Mouse (Mus musculus): ENCODE data around the gene Slc25a4. TPM values are rescaled to one million over a fixed set of nuclear protein-coding genes. Genes with fewer than 3 reads are reported as not detected.

The Slc25a4 gene
- polyA plus RNA-seq, 1 experiment from 2014 or later: 1,564 TPM

GRCm38 (mm10) chr8:46197673-46198072 is 13.4 kb downstream of the Slc25a4 start:
- H3K4me1 ChIP-seq (ENCODE audit: control insufficient read depth, insufficient read depth, low read length): no peaks in the 10 kb centered on the region
- H3K27me3 ChIP-seq (ENCODE audit: control insufficient read depth, insufficient read depth, low read length): no peaks in the 10 kb centered on the region
- no peak overlapping the region for H3K27ac ChIP-seq (ENCODE audit: low read depth, low read length)
- WGBS (ENCODE audit: insufficient replicate concordance): 81% methylated on average over 5 of the region's 5 CpGs
- H3K4me2 ChIP-seq: no peak overlapping the region
- peaks cover 3% of the 10 kb centered on the region; the same call in 1 of the 2 replicates for H3K36me3 ChIP-seq (ENCODE audit: control insufficient read depth, insufficient read depth, low read length)
- no peak overlapping the region; the same call in 1 of the 2 replicates for H3K4me3 ChIP-seq (ENCODE audit: low read depth, low read length)
- ATAC-seq (replicated peaks; ENCODE audit: insufficient number of reproducible peaks, low FRiP score, low TSS enrichment): no peak
- H3K9ac ChIP-seq (ENCODE audit: low read depth, low read length): no peak overlapping the region
- no peaks in the 10 kb centered on the region for H3K9me3 ChIP-seq (replicated peaks; ENCODE audit: control insufficient read depth, low read length)

- H3K27me3 ChIP-seq (ENCODE audit: control insufficient read depth, insufficient read depth, low read length): no peaks in the 10 kb centered on the region
- H3K4me2 ChIP-seq: no peak overlapping the region
- no peak overlapping the region for H3K4me3 ChIP-seq (ENCODE audit: low read depth, low read length)
- no peak for ATAC-seq (replicated peaks; ENCODE audit: insufficient number of reproducible peaks, low FRiP score, low TSS enrichment)
- H3K9me3 ChIP-seq (replicated peaks; ENCODE audit: control insufficient read depth, low read length): no peaks in the 10 kb centered on the region
- H3K9ac ChIP-seq (ENCODE audit: low read depth, low read length): no peak overlapping the region
- H3K27ac ChIP-seq (ENCODE audit: low read depth, low read length): no peak overlapping the region
- peaks cover 3% of the 10 kb centered on the region; the same call in 1 of the 2 replicates for H3K36me3 ChIP-seq (ENCODE audit: control insufficient read depth, insufficient read depth, low read length)
- H3K4me1 ChIP-seq (ENCODE audit: control insufficient read depth, insufficient read depth, low read length): no peaks in the 10 kb centered on the region
- WGBS (ENCODE audit: insufficient replicate concordance): 85% methylated on average over 3 of the region's 3 CpGs
These were observed 14.2 kb downstream of the Slc25a4 start for GRCm38 (mm10) chr8:46196877-46197276.

- Histone ChIP-seq H3K36me3 (ENCODE audit: control insufficient read depth, insufficient read depth, low read length) (peaks cover 3% of the 10 kb centered on the region; the same call in 1 of the 2 replicates), H3K4me3 (ENCODE audit: low read depth, low read length) (no peak overlapping the region), H3K9ac (ENCODE audit: low read depth, low read length) (no peak overlapping the region), H3K27me3 (ENCODE audit: control insufficient read depth, insufficient read depth, low read length) (no peaks in the 10 kb centered on the region), H3K4me1 (ENCODE audit: control insufficient read depth, insufficient read depth, low read length) (no peaks in the 10 kb centered on the region), H3K9me3 (replicated peaks; ENCODE audit: control insufficient read depth, low read length) (no peaks in the 10 kb centered on the region), H3K27ac (ENCODE audit: low read depth, low read length) (no peak overlapping the region), H3K4me2 (no peak overlapping the region)
- WGBS (ENCODE audit: insufficient replicate concordance): 84% methylated on average over 8 of the region's 8 CpGs
- no peak for ATAC-seq (replicated peaks; ENCODE audit: insufficient number of reproducible peaks, low FRiP score, low TSS enrichment)
These were observed 18.0 kb downstream of the Slc25a4 start for GRCm38 (mm10) chr8:46193100-46193499.

GRCm38 (mm10) chr8:46185361-46185760 is 25.7 kb downstream of the Slc25a4 start:
- Histone ChIP-seq H3K4me3 (ENCODE audit: low read depth, low read length) (no peak overlapping the region), H3K9ac (ENCODE audit: low read depth, low read length) (no peak overlapping the region), H3K36me3 (ENCODE audit: control insufficient read depth, insufficient read depth, low read length) (no peaks in the 10 kb centered on the region), H3K27me3 (ENCODE audit: control insufficient read depth, insufficient read depth, low read length) (no peaks in the 10 kb centered on the region), H3K4me2 (no peak overlapping the region), H3K27ac (ENCODE audit: low read depth, low read length) (no peak overlapping the region), H3K4me1 (ENCODE audit: control insufficient read depth, insufficient read depth, low read length) (no peaks in the 10 kb centered on the region), H3K9me3 (replicated peaks; ENCODE audit: control insufficient read depth, low read length) (no peaks in the 10 kb centered on the region)
- 6% methylated on average over 2 of the region's 2 CpGs for WGBS (ENCODE audit: insufficient replicate concordance)
- ATAC-seq (replicated peaks; ENCODE audit: insufficient number of reproducible peaks, low FRiP score, low TSS enrichment): no peak

- Histone ChIP-seq H3K9me3 (replicated peaks; ENCODE audit: control insufficient read depth, low read length) (no peaks in the 10 kb centered on the region), H3K27me3 (ENCODE audit: control insufficient read depth, insufficient read depth, low read length) (no peaks in the 10 kb centered on the region), H3K9ac (ENCODE audit: low read depth, low read length) (no peak overlapping the region), H3K4me3 (ENCODE audit: low read depth, low read length) (no peak overlapping the region), H3K36me3 (ENCODE audit: control insufficient read depth, insufficient read depth, low read length) (peaks cover 3% of the 10 kb centered on the region; the same call in 1 of the 2 replicates), H3K27ac (ENCODE audit: low read depth, low read length) (no peak overlapping the region), H3K4me1 (ENCODE audit: control insufficient read depth, insufficient read depth, low read length) (no peaks in the 10 kb centered on the region), H3K4me2 (no peak overlapping the region)
- 88% methylated on average over 7 of the region's 7 CpGs for WGBS (ENCODE audit: insufficient replicate concordance)
- ATAC-seq (replicated peaks; ENCODE audit: insufficient number of reproducible peaks, low FRiP score, low TSS enrichment): no peak
These were observed 30.9 kb downstream of the Slc25a4 start for GRCm38 (mm10) chr8:46180136-46180535.

GRCm38 (mm10) chr8:46173651-46174050 is 37.4 kb downstream of the Slc25a4 start:
- ATAC-seq (replicated peaks; ENCODE audit: insufficient number of reproducible peaks, low FRiP score, low TSS enrichment): no peak
- peaks cover 3% of the 10 kb centered on the region; the same call in 1 of the 2 replicates for H3K36me3 ChIP-seq (ENCODE audit: control insufficient read depth, insufficient read depth, low read length)
- H3K27me3 ChIP-seq (ENCODE audit: control insufficient read depth, insufficient read depth, low read length): no peaks in the 10 kb centered on the region
- H3K4me2 ChIP-seq: no peak overlapping the region
- no peaks in the 10 kb centered on the region for H3K9me3 ChIP-seq (replicated peaks; ENCODE audit: control insufficient read depth, low read length)
- no peak overlapping the region for H3K9ac ChIP-seq (ENCODE audit: low read depth, low read length)
- no peaks in the 10 kb centered on the region for H3K4me1 ChIP-seq (ENCODE audit: control insufficient read depth, insufficient read depth, low read length)
- H3K27ac ChIP-seq (ENCODE audit: low read depth, low read length): no peak overlapping the region
- no peak overlapping the region for H3K4me3 ChIP-seq (ENCODE audit: low read depth, low read length)
- 66% methylated on average over 2 of the region's 2 CpGs for WGBS (ENCODE audit: insufficient replicate concordance)

GRCm38 (mm10) chr8:46163870-46164190 is 47.3 kb downstream of the Slc25a4 start:
- peak overlapping the region; percentile 94 for H3K9ac ChIP-seq (ENCODE audit: low read depth, low read length)
- WGBS (ENCODE audit: insufficient replicate concordance): 0% methylated on average over 25 of the region's 25 CpGs
- peaks cover 5% of the 10 kb centered on the region; the same call in 1 of the 2 replicates for H3K4me1 ChIP-seq (ENCODE audit: control insufficient read depth, insufficient read depth, low read length)
- H3K36me3 ChIP-seq (ENCODE audit: control insufficient read depth, insufficient read depth, low read length): no peaks in the 10 kb centered on the region
- peak overlapping the region; percentile 72 for H3K4me2 ChIP-seq
- ATAC-seq (replicated peaks; ENCODE audit: insufficient number of reproducible peaks, low FRiP score, low TSS enrichment): no peak
- H3K27ac ChIP-seq (ENCODE audit: low read depth, low read length): peak overlapping the region; percentile 73
- peak overlapping the region; percentile 80 for H3K4me3 ChIP-seq (ENCODE audit: low read depth, low read length)
- H3K27me3 ChIP-seq (ENCODE audit: control insufficient read depth, insufficient read depth, low read length): no peaks in the 10 kb centered on the region
- H3K9me3 ChIP-seq (replicated peaks; ENCODE audit: control insufficient read depth, low read length): no peaks in the 10 kb centered on the region

GRCm38 (mm10) chr8:46162953-46163869 is 47.9 kb downstream of the Slc25a4 start:
- peak; percentile 98 for ATAC-seq (replicated peaks; ENCODE audit: insufficient number of reproducible peaks, low FRiP score, low TSS enrichment)
- Histone ChIP-seq H3K36me3 (ENCODE audit: control insufficient read depth, insufficient read depth, low read length) (no peaks in the 10 kb centered on the region), H3K9me3 (replicated peaks; ENCODE audit: control insufficient read depth, low read length) (no peaks in the 10 kb centered on the region), H3K4me2 (peak overlapping the region; percentile 72), H3K9ac (ENCODE audit: low read depth, low read length) (peak overlapping the region; percentile 94), H3K27me3 (ENCODE audit: control insufficient read depth, insufficient read depth, low read length) (no peaks in the 10 kb centered on the region), H3K4me3 (ENCODE audit: low read depth, low read length) (peak overlapping the region; percentile 80), H3K4me1 (ENCODE audit: control insufficient read depth, insufficient read depth, low read length) (peaks cover 5% of the 10 kb centered on the region; the same call in 1 of the 2 replicates), H3K27ac (ENCODE audit: low read depth, low read length) (peak overlapping the region; percentile 73)
- WGBS (ENCODE audit: insufficient replicate concordance): 2% methylated on average over 75 of the region's 77 CpGs
